Mouse (Mus musculus): ENCODE measurements around the gene Opa3.
A peak's percentile ranks its signal among the peaks of the same experiment; 100 is the strongest.

Opa3 gene

GRCm38 (mm10) chr7:19227883-19228792 lies at the start of gene Opa3:
Gene Opa3 (plus strand): TSS chr7:19228334.
- peak; percentile 100 for DNase-seq

- DNase-seq = peak; percentile 87
Observed at GRCm38 (mm10) chr7:19178443-19179092, 49.6 kb upstream of the Opa3 start.

GRCm38 (mm10) chr7:19179173-19179572 lies 49.0 kb upstream of the Opa3 start:
- peak; percentile 76 for DNase-seq

- no peak for DNase-seq
Observed at GRCm38 (mm10) chr7:19179936-19180335, 48.2 kb upstream of the Opa3 start.

GRCm38 (mm10) chr7:19180862-19181429 lies 47.2 kb upstream of the Opa3 start:
- DNase-seq = no peak

- DNase-seq = no peak
Observed at GRCm38 (mm10) chr7:19184250-19184649, 43.9 kb upstream of the Opa3 start.

GRCm38 (mm10) chr7:19184758-19185157 lies 43.4 kb upstream of the Opa3 start:
- DNase-seq = no peak

- peak; percentile 32 for DNase-seq
Observed at GRCm38 (mm10) chr7:19194676-19195075, 33.5 kb upstream of the Opa3 start.

GRCm38 (mm10) chr7:19196676-19197075 lies 31.5 kb upstream of the Opa3 start:
- DNase-seq = peak; percentile 43

- DNase-seq = peak; percentile 40
Observed at GRCm38 (mm10) chr7:19197985-19198384, 30.1 kb upstream of the Opa3 start.

GRCm38 (mm10) chr7:19201660-19202059 lies 26.5 kb upstream of the Opa3 start:
- DNase-seq = peak; percentile 18

- no peak for DNase-seq
Observed at GRCm38 (mm10) chr7:19202065-19202850, 25.9 kb upstream of the Opa3 start.

- no peak for DNase-seq
Observed at GRCm38 (mm10) chr7:19208201-19208910, 19.8 kb upstream of the Opa3 start.

- DNase-seq = peak; percentile 62
Observed at GRCm38 (mm10) chr7:19208944-19209472, 19.1 kb upstream of the Opa3 start.

- no peak for DNase-seq
Observed at GRCm38 (mm10) chr7:19209494-19209893, 18.6 kb upstream of the Opa3 start.

- no peak for DNase-seq
Observed at GRCm38 (mm10) chr7:19210010-19210409, 18.1 kb upstream of the Opa3 start.

GRCm38 (mm10) chr7:19211041-19211675 lies 17.0 kb upstream of the Opa3 start:
- no peak for DNase-seq

- DNase-seq = peak; percentile 42
Observed at GRCm38 (mm10) chr7:19211996-19212755, 16.0 kb upstream of the Opa3 start, which contains the start of gene Gpr4. Gene Gpr4 (plus strand): TSS chr7:19212538.

GRCm38 (mm10) chr7:19213385-19213784 lies 14.7 kb upstream of the Opa3 start:
- no peak for DNase-seq

- no peak for DNase-seq
Observed at GRCm38 (mm10) chr7:19214369-19214768, 13.8 kb upstream of the Opa3 start.

GRCm38 (mm10) chr7:19214940-19215339 lies 13.2 kb upstream of the Opa3 start:
- no peak for DNase-seq
